8 mouse cellular contexts compared by ENCODE assay signal in genomic region chr9:57644944-57645893, GRCm38 (mm10). TPM values are rescaled to one million over a fixed set of nuclear protein-coding genes. Genes with fewer than 3 reads are reported as not detected.
A peak's percentile ranks its signal among the peaks of the same experiment; 100 is the strongest.
DNase-seq lines count a peak whose midpoint lies in the region; ATAC-seq lines count a peak whose summit lies in the region.

No protein-coding gene starts in this region.

- peak overlapping the region; percentile 93 for H3K27ac ChIP-seq in hindbrain, embryonic 16.5 days (ENCODE audit: low read depth, low read length)

- WGBS in hindbrain, embryonic 16.5 days, result 1% methylated on average over 60 of the region's 85 CpGs

- peaks cover 43% of the 10 kb centered on the region for H3K4me1 ChIP-seq in hindbrain, embryonic 16.5 days (ENCODE audit: control insufficient read depth, insufficient read depth, low read depth, low read length)

- H3K9me3 ChIP-seq in hindbrain, embryonic 16.5 days (ENCODE audit: control insufficient read depth, low read length), result no peaks in the 10 kb centered on the region

- peak; percentile 89 for ATAC-seq in hindbrain, embryonic 16.5 days

- H3K4me3 ChIP-seq in hindbrain, embryonic 16.5 days (ENCODE audit: low read length), result peak overlapping the region; percentile 96

- no peaks in the 10 kb centered on the region for H3K27me3 ChIP-seq in hindbrain, embryonic 16.5 days (replicated peaks; ENCODE audit: control insufficient read depth, insufficient read depth, low read length)

- no peaks in the 10 kb centered on the region for H3K36me3 ChIP-seq in hindbrain, embryonic 16.5 days (ENCODE audit: control insufficient read depth, insufficient read depth, low read length)

- peak overlapping the region; percentile 98 for H3K4me2 ChIP-seq in hindbrain, embryonic 16.5 days (ENCODE audit: low read length)

- DNase-seq in ZHBTc4 (ENCODE audit: low read depth, low spot score), result peak; percentile 93
- DNase-seq in cerebellum, postnatal 4 days (ENCODE audit: low spot score in 2 of 2), result peak; percentile 96 to 98
- DNase-seq in gastrocnemius, adult 18-20 months (ENCODE audit: low spot score), result peak; percentile 92
- DNase-seq in left cerebral cortex, adult 18-20 months (ENCODE audit: low spot score in 2 of 2), result peak; percentile 92 to 93
- peak; percentile 96 to 97 for DNase-seq in lung, postnatal 4 days
- DNase-seq in retina, postnatal 1 day, result peak; percentile 94
- peak; percentile 96 for DNase-seq in thymus, postnatal 4 days

- H3K9ac ChIP-seq in hindbrain, embryonic 16.5 days (ENCODE audit: low read depth, low read length), result peak overlapping the region; percentile 100

RNA-seq across cellular contexts. Expression of gene Csk, which starts 8.2 kb away (rescaled TPM):
- 1 to 10 TPM; 6.4 to 9.8 TPM for total RNA-seq in gastrocnemius, adult 18-20 months (2021)
- 49.0 and 58.4 TPM in 2 replicates for polyA plus RNA-seq in hindbrain, embryonic 16.5 days (2015; fragmentation: Nextera tagmentation; extraction: Ambion mirVana)
- total RNA-seq in left cerebral cortex, adult 18-20 months (2021), result 10 to 100 TPM; 35.1 to 37.0 TPM

RNA-seq across cellular contexts. Expression of gene Lman1l, which starts 24.6 kb away (rescaled TPM):
- not detected for total RNA-seq in gastrocnemius, adult 18-20 months (2021)
- not detected in 2 replicates for polyA plus RNA-seq in hindbrain, embryonic 16.5 days (2015; fragmentation: Nextera tagmentation; extraction: Ambion mirVana)
- not detected for total RNA-seq in left cerebral cortex, adult 18-20 months (2021)

RNA-seq across cellular contexts. Expression of gene Cyp1a2, which starts 38.3 kb away (rescaled TPM):
- not detected for total RNA-seq in gastrocnemius, adult 18-20 months (2021)
- polyA plus RNA-seq in hindbrain, embryonic 16.5 days (2015; fragmentation: Nextera tagmentation; extraction: Ambion mirVana), result not detected in 2 replicates
- total RNA-seq in left cerebral cortex, adult 18-20 months (2021), result not detected

RNA-seq across cellular contexts. Expression of gene Cplx3, which starts 39.1 kb away (rescaled TPM):
- total RNA-seq in gastrocnemius, adult 18-20 months (2021), result not detected
- 0.18 and 0.49 TPM in 2 replicates for polyA plus RNA-seq in hindbrain, embryonic 16.5 days (2015; fragmentation: Nextera tagmentation; extraction: Ambion mirVana)
- 10 to 100 TPM; 13.0 to 13.6 TPM for total RNA-seq in left cerebral cortex, adult 18-20 months (2021)

RNA-seq across cellular contexts. Expression of gene Cyp1a1, which starts 42.5 kb away (rescaled TPM):
- under 1 TPM; 0.24 to 0.37 TPM for total RNA-seq in gastrocnemius, adult 18-20 months (2021)
- 0.13 and 0.26 TPM in 2 replicates for polyA plus RNA-seq in hindbrain, embryonic 16.5 days (2015; fragmentation: Nextera tagmentation; extraction: Ambion mirVana)
- total RNA-seq in left cerebral cortex, adult 18-20 months (2021), result under 1 TPM in 1 of 2 experiments, not detected in 1; 0.16 TPM

Comparison
In these comparisons a context has a peak if more than half of its experiments do, and no peak if none do; other contexts are left out.
1. Peak in every context shown above with its lines: DNase-seq, ATAC-seq, H3K4me3 ChIP-seq and H3K27ac ChIP-seq.